Mouse (Mus musculus): ENCODE measurements around the gene Kcnip4.

DNA sequence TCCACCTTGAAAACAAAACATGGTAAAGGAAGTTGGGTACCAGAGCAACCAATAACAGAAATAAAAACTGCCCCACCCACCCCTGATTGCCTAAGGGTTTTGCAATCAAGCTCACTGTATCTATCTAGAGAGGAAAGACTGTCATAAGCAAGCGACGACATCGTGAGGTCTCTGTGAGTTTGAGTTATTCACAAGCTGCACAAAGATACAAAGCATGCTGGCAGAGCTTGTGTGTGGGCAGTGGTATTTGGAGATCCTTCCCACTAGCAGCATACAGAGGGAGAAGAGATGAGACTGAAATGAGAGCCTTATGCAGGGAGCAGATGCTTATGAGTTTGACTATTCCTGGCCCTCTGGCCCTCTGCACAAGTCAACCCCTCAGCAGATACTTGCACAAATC is 23.2 kb upstream of the Kcnip4 start:
- TF ChIP-seq CTCF (IDR thresholded peaks at IDR 0.05; ENCODE audit: insufficient read depth, low read length) (no peak), POLR2A (IDR thresholded peaks at IDR 0.05; ENCODE audit: borderline replicate concordance, extremely low read depth, low read depth, low read length) (no peak)

Measured in lung, adult 2 months (tissue).